Mouse (Mus musculus): Measurements from ENCODE around the gene Bdh1.
A peak's percentile ranks its signal among the peaks of the same experiment; 100 is the strongest.

Bdh1 gene

DNA sequence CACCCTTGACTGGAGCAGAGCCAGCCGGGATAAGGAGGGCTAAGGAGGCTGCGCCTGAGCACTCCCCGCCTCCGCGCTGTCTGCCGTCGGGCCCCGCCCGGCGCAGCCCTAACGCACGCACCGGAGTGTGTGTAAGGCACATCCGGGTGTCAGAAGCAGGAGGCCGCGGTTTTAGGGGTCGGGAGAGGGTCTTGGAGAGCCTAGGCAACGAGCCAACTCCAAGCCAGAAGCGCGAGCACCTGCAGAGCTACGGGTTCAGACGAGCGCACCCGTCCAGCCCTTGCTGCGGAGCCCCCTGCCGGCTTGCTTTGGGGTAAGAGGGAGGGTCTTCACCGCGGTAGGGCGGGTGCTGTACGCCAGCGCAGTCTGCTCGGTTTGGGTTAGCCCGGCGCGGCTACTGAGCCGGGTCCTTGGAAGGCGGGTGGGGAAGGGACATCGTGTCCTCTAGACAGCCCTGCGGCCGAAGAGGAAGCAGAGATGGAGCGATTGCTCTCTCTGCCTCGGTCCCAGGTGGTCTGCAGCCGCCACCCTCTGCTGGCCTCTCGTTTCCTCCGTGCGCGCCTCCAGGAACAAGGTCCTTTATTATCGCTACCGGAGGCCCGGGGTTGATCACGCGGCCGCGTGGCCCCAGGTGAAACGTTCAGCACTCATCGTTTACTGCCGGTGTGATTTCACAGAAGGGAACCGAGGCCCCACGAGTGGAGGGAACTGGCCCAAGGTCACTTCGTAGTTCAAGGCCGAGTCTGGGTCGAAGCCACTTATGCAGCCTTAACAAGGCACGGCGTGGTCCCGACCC is 6.8 kb downstream of the Bdh1 start:
- DNase-seq (ENCODE audit: low spot score in 2 of 2): peak; percentile 82 to 83

DNA sequence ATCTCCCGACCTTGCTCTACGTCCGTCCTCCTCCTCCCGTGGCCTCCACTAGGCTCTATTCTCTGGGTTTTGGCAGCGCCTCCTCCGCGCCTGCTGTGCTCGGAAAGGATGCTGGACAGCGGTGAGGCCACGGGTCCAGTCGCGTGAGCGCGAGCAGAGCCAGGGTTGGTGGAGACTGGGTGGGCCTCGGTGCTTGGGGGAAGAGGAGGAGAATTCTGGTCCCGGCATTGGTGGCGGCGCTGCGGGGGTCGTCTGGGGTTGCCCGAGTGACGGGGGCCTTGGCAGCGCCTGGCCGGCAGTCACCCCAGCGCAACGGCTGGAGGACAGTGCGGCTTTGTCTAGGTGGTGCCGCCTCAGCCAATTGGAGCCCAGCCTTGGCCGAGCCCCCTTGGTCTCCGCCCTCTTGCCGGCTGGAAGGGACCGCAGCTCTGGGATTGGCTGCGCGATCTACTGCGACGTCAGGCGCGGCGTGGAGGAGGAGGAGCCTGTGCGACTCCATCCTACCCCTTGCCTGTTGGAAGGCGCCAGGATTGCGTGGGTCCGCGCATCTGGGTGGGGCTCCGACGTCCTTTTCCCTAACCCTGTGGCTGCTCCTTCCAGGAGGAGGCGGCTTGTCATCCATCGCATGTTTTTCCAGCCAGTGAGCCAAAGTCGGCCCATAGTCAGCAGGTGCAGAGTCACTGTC is 7.5 kb downstream of the Bdh1 start:
- peak; percentile 96 for DNase-seq (ENCODE audit: low spot score in 2 of 2)

DNA sequence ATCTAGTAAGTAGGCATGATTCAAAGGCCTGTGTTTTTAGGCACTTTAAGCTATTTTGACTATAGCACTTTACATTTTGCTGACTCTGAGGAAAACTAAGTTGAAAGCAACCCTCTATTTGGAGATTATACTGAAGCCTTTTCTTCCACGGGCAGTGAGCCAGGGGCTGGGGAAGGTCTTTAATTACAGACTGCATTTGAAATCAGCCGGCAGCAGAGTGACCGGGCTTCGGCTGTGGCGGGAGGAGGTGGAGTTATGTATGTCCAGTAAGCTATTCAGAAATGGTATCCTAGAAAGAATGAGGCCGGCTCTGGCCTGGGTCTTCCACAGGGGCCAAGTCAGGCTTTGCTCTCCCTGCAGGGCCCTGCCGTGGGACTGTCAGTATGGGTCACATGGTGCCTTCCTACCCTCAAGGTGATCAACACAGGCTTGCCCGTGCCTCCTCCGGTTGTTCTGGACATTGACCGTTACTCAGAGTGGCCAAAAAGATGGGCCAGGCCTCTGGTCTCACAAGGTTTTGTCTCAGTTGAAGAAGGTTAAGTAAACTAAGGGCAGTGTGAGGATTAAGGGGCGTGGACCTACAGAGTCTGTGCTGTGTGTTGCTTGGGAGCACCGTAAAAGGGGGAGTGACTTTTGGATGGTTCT is 11.5 kb downstream of the Bdh1 start:
- no peak for DNase-seq (ENCODE audit: low spot score in 2 of 2)

- DNase-seq (ENCODE audit: low spot score in 2 of 2): no peak
Observed at GRCm38 (mm10) chr16:31435146-31435545, 13.1 kb downstream of the Bdh1 start.

DNA sequence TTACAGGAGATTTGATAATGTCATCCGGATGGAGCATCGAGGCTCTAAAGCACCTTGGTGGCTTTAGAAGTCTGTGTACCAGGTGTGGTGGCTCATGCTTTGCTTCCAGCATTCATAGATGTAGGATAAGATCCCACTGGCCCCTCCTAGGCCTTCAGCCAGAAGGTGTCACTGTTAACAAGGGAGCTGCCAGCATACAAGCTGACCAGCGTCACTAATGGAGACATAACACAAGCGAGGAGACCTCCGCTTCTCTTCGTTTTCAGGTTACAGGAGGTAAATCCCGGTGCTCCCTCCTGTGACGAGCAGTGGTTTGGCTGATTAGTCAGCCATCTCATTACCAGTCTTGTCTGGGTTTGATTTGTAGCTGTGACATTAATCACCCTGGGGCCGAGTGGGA is 14.0 kb downstream of the Bdh1 start:
- DNase-seq (ENCODE audit: low spot score in 2 of 2): no peak

DNA sequence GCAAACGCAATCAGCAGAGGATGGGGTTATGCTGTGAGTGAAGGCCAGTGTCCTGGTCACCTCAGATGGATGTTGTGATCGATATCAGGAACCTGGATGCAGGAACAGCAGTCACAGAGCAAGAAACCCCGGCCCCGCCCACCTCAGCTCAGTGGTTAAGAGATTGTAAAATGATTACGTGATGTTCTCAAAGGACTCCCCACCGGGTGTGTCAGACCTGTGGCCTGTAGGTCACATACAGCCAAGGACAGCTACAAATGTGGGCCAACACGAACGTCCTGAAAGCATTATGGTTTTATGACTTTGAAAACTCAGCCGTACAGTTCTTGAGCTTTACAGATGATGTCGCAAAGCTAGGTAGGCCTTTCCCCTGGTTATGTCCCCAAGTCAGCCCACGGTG is 15.3 kb downstream of the Bdh1 start:
- DNase-seq (ENCODE audit: low spot score in 2 of 2): no peak

- no peak for DNase-seq (ENCODE audit: low spot score in 2 of 2)
Observed at GRCm38 (mm10) chr16:31439529-31439928, 17.4 kb downstream of the Bdh1 start.

GRCm38 (mm10) chr16:31440046-31440445 is 18.0 kb downstream of the Bdh1 start:
- DNase-seq (ENCODE audit: low spot score in 2 of 2): no peak

DNA sequence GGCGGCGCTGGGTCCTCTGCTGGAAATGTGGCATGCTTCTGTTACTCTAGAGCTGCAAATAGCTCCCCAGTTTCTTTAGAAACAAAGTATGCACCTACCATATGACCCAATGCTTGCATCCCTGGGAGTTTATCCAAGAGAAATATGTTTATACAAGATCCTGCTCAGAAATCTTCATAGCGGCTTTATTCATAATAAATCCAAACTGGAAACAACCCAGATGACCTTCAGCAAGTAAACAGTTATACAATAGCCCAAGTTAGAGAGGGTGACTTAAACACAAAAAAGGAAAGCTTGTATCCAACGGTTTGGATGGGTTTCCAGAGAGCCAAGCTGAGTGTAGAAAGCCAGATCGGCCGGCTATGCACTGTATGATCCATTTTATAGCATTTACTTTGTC is 22.4 kb downstream of the Bdh1 start:
- no peak for DNase-seq (ENCODE audit: low spot score in 2 of 2)

DNA sequence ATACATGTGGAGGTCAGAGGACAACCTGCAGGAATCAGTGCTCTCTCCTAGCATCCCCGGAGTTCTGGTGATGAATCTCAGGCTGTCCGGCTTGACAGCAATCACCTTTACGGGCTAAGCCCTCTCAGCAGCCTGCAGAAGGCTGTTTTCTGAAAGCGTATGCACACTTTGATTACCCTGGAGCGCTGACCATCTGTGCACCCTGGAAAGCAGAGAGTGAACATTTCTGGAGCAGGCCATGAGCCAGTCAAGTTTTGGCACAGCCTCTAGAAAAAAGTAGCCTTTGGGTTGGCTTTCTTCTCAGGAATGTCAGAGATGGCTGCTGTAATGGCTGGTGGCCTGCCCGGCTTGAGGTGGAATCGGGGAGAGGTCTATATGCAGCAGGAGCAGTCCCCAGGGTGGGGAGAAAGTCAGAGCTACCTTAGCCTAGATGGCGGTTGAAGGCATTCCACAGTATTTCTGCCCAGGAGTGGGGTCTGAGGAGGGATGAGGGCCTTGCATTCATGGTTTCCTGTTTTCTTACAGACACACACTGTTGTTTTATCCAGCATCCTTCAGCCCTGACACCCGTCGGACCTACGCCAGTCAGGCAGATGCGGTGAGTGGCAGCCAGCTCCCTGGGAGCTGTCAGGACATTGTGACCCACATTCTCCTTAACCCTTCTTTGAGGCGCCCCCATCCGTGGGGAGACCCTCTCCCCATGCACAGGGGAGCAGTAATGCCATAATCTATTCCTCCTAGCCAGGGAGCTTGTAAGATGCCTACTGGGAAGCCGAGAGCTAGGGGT is 24.2 kb downstream of the Bdh1 start:
- DNase-seq (ENCODE audit: low spot score in 2 of 2): no peak

DNA sequence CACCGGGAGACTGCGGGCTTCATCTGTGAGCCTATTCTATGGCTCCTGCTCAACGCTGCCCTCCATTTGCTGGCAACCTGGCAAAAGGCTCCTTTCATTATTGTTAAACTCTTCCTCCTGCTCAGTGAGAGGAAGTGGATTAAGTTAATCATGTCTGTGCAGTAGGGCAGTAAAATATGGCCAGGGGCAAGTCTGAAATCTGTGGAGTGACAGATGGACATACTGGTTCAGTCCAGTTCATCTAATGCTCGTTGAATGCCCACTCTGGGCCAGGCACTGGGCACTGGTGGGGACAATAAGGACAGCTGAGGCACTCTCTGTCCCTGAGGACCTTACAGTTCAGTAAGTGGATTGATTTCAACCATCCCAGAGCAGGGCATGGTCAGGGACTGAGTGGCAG is 27.9 kb downstream of the Bdh1 start:
- no peak for DNase-seq (ENCODE audit: low spot score in 2 of 2)

GRCm38 (mm10) chr16:31451235-31451634 is 29.2 kb downstream of the Bdh1 start:
- no peak for DNase-seq (ENCODE audit: low spot score in 2 of 2)

DNA sequence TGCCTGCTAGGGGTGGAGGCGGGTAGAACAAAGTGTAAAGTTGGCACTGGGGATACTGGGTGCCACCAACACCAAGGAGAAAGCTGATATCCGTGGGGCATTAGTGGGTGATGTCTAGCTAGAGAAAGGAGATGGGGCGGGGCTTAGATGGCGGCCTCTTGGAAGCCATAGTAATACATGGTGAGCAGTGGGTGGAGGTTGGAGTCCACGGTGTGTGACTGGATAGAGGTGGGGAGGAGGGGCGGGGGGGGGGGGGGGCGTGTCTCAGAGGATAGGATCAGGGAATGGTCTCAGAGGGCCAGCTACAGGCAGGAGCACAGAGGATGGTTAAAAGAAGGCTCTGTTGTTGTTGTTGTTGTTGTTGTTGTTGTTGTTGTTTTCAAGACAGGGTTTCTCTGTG is 30.4 kb downstream of the Bdh1 start:
- no peak for DNase-seq (ENCODE audit: low spot score in 2 of 2)

DNA sequence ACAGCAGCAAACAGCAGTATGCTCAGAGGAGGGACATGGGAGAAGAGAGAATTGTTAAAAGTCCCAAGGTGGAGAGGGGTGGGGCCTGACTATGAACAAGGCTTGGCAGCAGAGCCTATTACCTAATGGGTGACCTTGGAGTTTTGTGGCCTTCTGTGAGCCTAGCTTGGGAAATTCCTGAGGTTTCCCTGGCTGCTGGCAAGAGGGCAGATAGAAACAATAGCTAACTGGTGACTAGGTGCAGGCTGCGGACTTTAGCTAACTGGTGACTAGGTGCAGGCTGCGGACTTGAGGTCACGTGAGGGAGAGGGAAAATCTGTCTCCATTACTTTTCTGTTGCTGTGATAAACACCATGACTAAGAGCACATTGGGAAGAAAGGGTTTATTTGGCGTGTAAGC is 31.9 kb downstream of the Bdh1 start:
- DNase-seq (ENCODE audit: low spot score in 2 of 2): no peak

GRCm38 (mm10) chr16:31455276-31456045 is 33.4 kb downstream of the Bdh1 start:
- DNase-seq (ENCODE audit: low spot score in 2 of 2): no peak

DNA sequence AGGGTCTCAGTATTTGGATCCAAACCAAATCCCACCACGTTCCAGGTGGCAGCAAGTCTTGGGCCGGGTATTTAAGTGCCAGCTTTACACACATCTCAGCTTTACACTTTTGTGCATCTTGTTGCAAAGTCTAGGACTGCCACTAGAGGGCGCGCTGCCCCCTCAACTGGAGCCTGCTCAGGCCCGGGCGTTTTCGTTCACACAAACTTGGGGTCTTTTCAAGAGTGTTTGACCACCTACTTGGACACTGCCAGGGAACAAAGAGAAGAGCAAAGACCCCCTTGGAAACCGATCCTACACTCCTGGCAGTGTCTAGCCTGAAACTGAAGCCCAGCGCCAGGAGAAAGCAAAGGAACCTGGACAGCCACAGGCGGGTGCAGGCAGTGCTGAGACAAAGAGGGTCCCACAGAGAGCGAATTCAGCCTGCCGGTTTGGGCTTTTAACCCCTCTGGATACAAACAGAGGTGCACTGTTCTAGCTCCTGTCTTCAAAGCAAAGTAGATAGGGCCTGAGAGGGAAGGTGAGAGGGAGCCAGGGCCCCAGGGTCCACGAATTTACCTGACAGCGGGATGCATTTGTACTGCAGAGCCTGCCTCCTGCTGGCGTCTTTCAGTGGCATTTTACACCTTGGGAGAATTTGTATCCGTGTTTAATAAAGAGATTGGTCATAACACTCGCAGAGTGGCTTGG is 36.3 kb downstream of the Bdh1 start:
- peak in 1 of 2 experiments; percentile 77 for DNase-seq (ENCODE audit: low spot score in 2 of 2)

- DNase-seq (ENCODE audit: low spot score in 2 of 2): no peak
Observed at GRCm38 (mm10) chr16:31459968-31460461, 37.9 kb downstream of the Bdh1 start.

GRCm38 (mm10) chr16:31460506-31460905 is 38.4 kb downstream of the Bdh1 start:
- DNase-seq (ENCODE audit: low spot score in 2 of 2): no peak

- DNase-seq (ENCODE audit: low spot score in 2 of 2): no peak
Observed at GRCm38 (mm10) chr16:31461046-31461445, 39.0 kb downstream of the Bdh1 start.

- no peak for DNase-seq (ENCODE audit: low spot score in 2 of 2)
Observed at GRCm38 (mm10) chr16:31462113-31462687, 40.1 kb downstream of the Bdh1 start.

Measured in frontal cortex, postnatal 10 days (tissue).